Mouse (Mus musculus) intestine, postnatal 0 days (tissue): Measurements from ENCODE around the gene Smarcc2. TPM values are rescaled to one million over a fixed set of nuclear protein-coding genes. Genes with fewer than 3 reads are reported as not detected.

Experiments used
- ATAC-seq: fragments of 200-750 bp; cut with Nextera tagmentation; 2 replicates; pipeline ENCODE4 v1.8.0; 2017; ENCODE audit warnings: mild to moderate bottlenecking, moderate TSS enrichment, moderate library complexity
- H3K27ac ChIP-seq: fragments of 300-500 bp; sonication (generic); 2 replicates; pipeline ENCODE4 v1.5.1; 2014; ENCODE audit warnings: mild to moderate bottlenecking, low read depth, low read length, moderate library complexity
- H3K27me3 ChIP-seq: fragments of 300-500 bp; sonication (generic); replicated peaks from 2 replicates; pipeline ENCODE4 v1.6.1; 2014; ENCODE audit warnings: low read length, mixed read lengths; ENCODE audit not compliant: control insufficient read depth, insufficient read depth
- H3K36me3 ChIP-seq: fragments of 300-500 bp; sonication (generic); 2 replicates; pipeline ENCODE4 v1.6.1; 2014; ENCODE audit warnings: mild to moderate bottlenecking, moderate library complexity; ENCODE audit not compliant: control insufficient read depth, insufficient read depth
- H3K4me1 ChIP-seq: fragments of 300-500 bp; sonication (generic); replicated peaks from 2 replicates; pipeline ENCODE4 v1.6.1; 2014; ENCODE audit warnings: antibody characterized with exemption, low read length, mixed read lengths; ENCODE audit not compliant: control insufficient read depth, insufficient read depth
- H3K4me2 ChIP-seq: fragments of 300-500 bp; sonication (generic); replicated peaks from 2 replicates; pipeline ENCODE4 v1.6.1; 2014; ENCODE audit warnings: low read depth, mild to moderate bottlenecking, moderate library complexity
- H3K4me3 ChIP-seq: fragments of 300-500 bp; sonication (generic); 2 replicates; pipeline ENCODE4 v1.5.1; 2014; ENCODE audit warnings: low read depth, low read length
- H3K9ac ChIP-seq: fragments of 300-500 bp; sonication (generic); 2 replicates; pipeline ENCODE4 v1.6.1; 2014; ENCODE audit warnings: mild to moderate bottlenecking, low read depth, low read length
- H3K9me3 ChIP-seq: fragments of 300-500 bp; sonication (generic); 2 replicates; pipeline ENCODE4 v1.6.1; 2016; ENCODE audit warnings: mixed run types; ENCODE audit not compliant: control insufficient read depth
- CTCF ChIP-seq: sonication (generic); IDR thresholded peaks from 2 replicates; pipeline ENCODE4 v1.5.1; 2016; ENCODE audit warnings: low read depth, mild to moderate bottlenecking, control low read depth, antibody characterized with exemption, moderate library complexity
- WGBS: fragments of 180-500 bp; shearing (Covaris S2); extraction: QIAGEN DNeasy Blood & Tissue Kit; methylation state at CpG from one replicate; pipeline ENCODE4 v1.1.7; 2014; 5-methylcytosine and 5-hydroxymethylcytosine counted together
- polyA plus RNA-seq: library from polyadenylated mRNA; unstranded; fragments of >200 nt; fragmentation: Nextera tagmentation; extraction: Ambion mirVana; gene quantifications from 2 replicates; pipeline ENCODE4 v1.2.1, GENCODE M21; 2015

Smarcc2 gene
- polyA plus RNA-seq, 1 experiment from 2014 or later, result 31.6 TPM

DNA sequence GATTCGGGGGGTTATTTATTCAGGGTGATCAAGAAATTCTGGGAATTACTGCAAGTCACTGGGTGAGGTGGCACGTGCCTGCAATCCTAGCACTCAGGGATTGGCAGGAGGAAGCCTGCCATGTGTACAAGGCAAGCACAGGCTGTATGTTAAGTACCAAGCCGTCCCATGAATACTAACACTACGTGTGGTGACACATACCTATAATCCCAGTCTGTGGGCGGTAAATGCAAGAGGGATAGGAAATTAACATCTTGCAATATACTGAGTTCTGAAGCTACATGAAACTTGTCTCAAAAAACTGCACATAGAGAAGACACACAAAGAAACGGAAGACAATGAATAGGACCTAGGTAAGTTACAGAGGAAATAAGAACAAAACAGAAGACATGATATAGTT is 8.0 kb upstream of the Smarcc2 start:
- Histone ChIP-seq H3K9me3 (no peaks in the 10 kb centered on the region), H3K9ac (no peak overlapping the region), H3K4me3 (no peak overlapping the region), H3K4me1 (no peaks in the 10 kb centered on the region), H3K27ac (no peak overlapping the region), H3K27me3 (no peaks in the 10 kb centered on the region), H3K36me3 (no peaks in the 10 kb centered on the region), H3K4me2 (no peak overlapping the region)
- 84% methylated on average over 6 of the region's 6 CpGs for WGBS
- ATAC-seq, result no peak
- no peak for TF ChIP-seq CTCF

- no peak overlapping the region for H3K4me3 ChIP-seq
- no peaks in the 10 kb centered on the region for H3K36me3 ChIP-seq
- no peak overlapping the region for H3K27ac ChIP-seq
- no peaks in the 10 kb centered on the region for H3K27me3 ChIP-seq
- no peak for ATAC-seq
- no peak for TF ChIP-seq CTCF
- no peaks in the 10 kb centered on the region for H3K9me3 ChIP-seq
- H3K4me1 ChIP-seq, result no peaks in the 10 kb centered on the region
- WGBS, result 79% methylated on average over 3 of the region's 3 CpGs
- no peak overlapping the region for H3K4me2 ChIP-seq
- no peak overlapping the region for H3K9ac ChIP-seq
Measured at GRCm38 (mm10) chr10:128454471-128454870, 4.6 kb upstream of the Smarcc2 start.

DNA sequence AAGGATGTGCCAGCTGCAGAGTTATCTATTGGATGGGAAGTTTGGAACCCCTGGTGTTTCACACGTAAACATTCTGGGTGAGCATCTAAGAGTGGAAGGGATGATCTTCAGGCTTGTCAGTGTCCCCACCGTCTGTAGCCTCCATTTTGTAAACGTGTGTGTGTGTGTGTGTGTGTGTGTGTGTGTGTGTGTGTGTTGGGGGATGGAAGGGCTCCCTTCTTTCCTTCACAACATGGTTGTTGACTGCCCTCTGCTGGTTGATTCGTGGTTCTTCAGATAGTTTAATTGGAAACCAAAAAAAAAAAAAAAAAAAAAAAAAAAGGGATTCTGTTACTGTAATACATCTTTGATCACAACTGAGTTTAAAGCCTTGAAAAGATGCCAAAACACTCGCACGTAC is 3.8 kb upstream of the Smarcc2 start:
- H3K4me3 ChIP-seq, result no peak overlapping the region

GRCm38 (mm10) chr10:128457676-128458075 is 1.4 kb upstream of the Smarcc2 start:
- WGBS, result 88% methylated on average over 6 of the region's 6 CpGs
- TF ChIP-seq CTCF, result no peak
- Histone ChIP-seq H3K9me3 (no peaks in the 10 kb centered on the region), H3K4me2 (no peak overlapping the region; the same call in 1 of the 2 replicates), H3K27me3 (no peaks in the 10 kb centered on the region), H3K36me3 (peaks cover 9% of the 10 kb centered on the region; the same call in 1 of the 2 replicates), H3K4me3 (no peak overlapping the region), H3K9ac (no peak overlapping the region), H3K27ac (no peak overlapping the region), H3K4me1 (no peaks in the 10 kb centered on the region)
- no peak for ATAC-seq

More for the DNA sequence above, 3.8 kb upstream of the Smarcc2 start:
- Histone ChIP-seq H3K27me3 (no peaks in the 10 kb centered on the region), H3K27ac (no peak overlapping the region), H3K9ac (no peak overlapping the region), H3K36me3 (no peaks in the 10 kb centered on the region), H3K4me2 (no peak overlapping the region), H3K9me3 (no peaks in the 10 kb centered on the region), H3K4me1 (no peaks in the 10 kb centered on the region)
- peak; percentile 81 for TF ChIP-seq CTCF
- ATAC-seq, result no peak
- 2% methylated on average over 6 of the region's 6 CpGs for WGBS

DNA sequence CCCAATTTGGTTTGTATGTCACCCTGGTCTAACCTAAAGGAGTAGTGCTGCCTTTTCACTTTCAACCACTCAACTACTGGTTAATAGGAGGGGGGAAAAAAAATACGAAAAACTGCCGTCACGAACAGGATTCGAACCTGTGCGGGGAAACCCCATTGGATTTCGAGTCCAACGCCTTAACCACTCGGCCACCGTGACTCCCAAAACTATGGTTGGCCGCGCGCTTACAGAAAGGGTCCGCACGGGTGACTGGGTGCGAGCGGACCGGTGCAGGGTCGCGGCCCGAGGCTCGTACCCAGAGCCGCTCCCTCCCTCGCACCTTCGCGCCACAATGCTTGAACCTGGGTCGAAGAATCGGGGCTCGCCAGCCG is 715 bp upstream of the Smarcc2 start:
- Histone ChIP-seq H3K9me3 (no peaks in the 10 kb centered on the region), H3K36me3 (peaks cover 14% of the 10 kb centered on the region), H3K4me1 (no peaks in the 10 kb centered on the region), H3K27ac (peak overlapping the region; percentile 97), H3K27me3 (no peaks in the 10 kb centered on the region), H3K4me3 (peak overlapping the region; percentile 66), H3K9ac (peak overlapping the region; percentile 94), H3K4me2 (peak overlapping the region; percentile 80)
- TF ChIP-seq CTCF, result no peak
- peak; percentile 39 for ATAC-seq
- under 1% methylated on average over 29 of the region's 29 CpGs for WGBS

- Histone ChIP-seq H3K9ac (peak overlapping the region; percentile 94), H3K4me1 (no peaks in the 10 kb centered on the region), H3K4me3 (peak overlapping the region; percentile 66), H3K27ac (peak overlapping the region; percentile 97), H3K4me2 (peak overlapping the region; percentile 80), H3K27me3 (no peaks in the 10 kb centered on the region), H3K36me3 (peaks cover 26% of the 10 kb centered on the region), H3K9me3 (no peaks in the 10 kb centered on the region)
- WGBS, result under 1% methylated on average over 38 of the region's 67 CpGs
- no peak for TF ChIP-seq CTCF
- peak; percentile 64; the same call in 1 of the 2 replicates for ATAC-seq
Measured at GRCm38 (mm10) chr10:128459409-128460269, 591 bp downstream of the Smarcc2 start.
